Mouse (Mus musculus): ENCODE data around the gene Ap1b1.

DNA sequence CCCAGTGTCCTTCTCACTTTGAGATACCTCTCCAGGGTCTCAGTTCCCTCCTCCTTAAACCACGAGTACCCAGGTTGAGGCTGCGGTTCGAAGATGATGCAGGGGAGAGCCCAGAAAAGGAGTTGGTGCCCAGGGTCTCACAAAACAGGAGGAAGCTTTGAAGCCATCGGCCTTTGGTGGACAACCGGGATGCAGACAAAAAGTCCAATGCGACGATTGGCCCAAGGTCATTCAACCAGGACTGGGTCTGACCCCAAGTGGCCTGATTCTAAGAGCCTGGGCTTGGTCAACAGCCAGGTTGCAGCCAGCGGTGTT, 70.9 kb downstream of the Ap1b1 start:
- TF ChIP-seq CTCF (IDR thresholded peaks at IDR 0.05; ENCODE audit: control insufficient read depth, insufficient read depth, insufficient replicate concordance, low read depth, low read length) (no peak), POLR2A (IDR thresholded peaks at IDR 0.05; ENCODE audit: control insufficient read depth, low read depth, low read length) (no peak)

All from testis, adult 2 months (tissue).